Comparison of ENCODE assay signal across 8 mouse cellular contexts in the genomic region with DNA sequence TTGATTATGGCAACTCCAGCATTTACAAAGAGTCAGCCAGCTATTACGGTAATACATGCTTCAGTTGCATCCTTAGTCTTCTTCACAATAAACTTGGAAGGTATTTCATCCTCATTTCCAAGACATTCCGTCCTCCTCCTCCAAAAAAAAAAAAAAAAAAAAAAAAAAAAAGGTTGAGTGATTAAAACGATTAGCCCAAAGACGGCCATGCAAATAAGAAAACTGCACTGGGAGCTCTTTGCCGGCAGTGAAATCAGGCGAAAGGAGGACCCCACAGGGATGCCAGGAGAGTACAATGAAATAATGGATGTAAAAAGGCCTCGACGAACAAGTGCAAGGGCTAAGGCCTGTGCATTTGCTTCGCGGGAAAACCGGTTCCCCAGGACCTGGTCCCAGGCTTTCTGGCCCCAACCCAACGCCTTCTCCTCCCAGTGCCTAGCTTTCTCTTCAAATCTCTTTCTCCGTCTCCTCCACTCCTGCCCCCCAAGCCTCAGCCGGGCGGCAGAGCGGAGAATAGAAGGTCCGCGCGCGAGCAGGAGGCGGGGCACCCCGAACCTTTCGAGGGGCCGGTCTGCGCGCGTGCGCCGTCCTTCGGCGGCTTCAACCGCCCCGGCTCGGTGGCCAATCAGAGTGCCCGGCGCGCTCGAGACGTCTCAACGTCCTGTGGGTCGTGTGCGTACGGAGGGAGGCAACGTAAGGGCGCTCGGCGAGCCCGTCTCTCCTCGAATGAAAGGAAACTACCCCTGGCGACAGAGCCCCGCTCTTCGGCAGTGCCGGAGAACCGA. TPM values are rescaled to one million over a fixed set of nuclear protein-coding genes. Genes with fewer than 3 reads are reported as not detected.
DNase-seq lines count a peak whose midpoint lies in the region; ATAC-seq lines count a peak whose summit lies in the region.

A gene (plus strand): TSS at position 680 of the 785 bp plus-strand sequence.

- H3K9ac ChIP-seq in hindbrain, embryonic 13.5 days: peak within 1 kb of the TSS; percentile 85

- no peaks in the 10 kb centered on the region for H3K27me3 ChIP-seq in hindbrain, embryonic 13.5 days

- DNase-seq in NIH3T3 (ENCODE audit: low read depth): peak; percentile 94
- DNase-seq in cerebellum, postnatal 10 days: peak; percentile 92 to 96
- DNase-seq in frontal cortex, postnatal 14 days (ENCODE audit: low spot score in 2 of 2): peak; percentile 82 to 85
- peak; percentile 86 to 90 for DNase-seq in layer of hippocampus, postnatal 36 days
- peak; percentile 92 for DNase-seq in lung, postnatal 36 days
- DNase-seq in retina, postnatal 1 day: peak; percentile 95
- peak; percentile 60 to 77 for DNase-seq in urinary bladder, adult 18-20 months (ENCODE audit: low spot score in 2 of 2)

- WGBS in hindbrain, embryonic 13.5 days: 17% methylated on average over 53 of the region's 54 CpGs

- H3K4me1 ChIP-seq in hindbrain, embryonic 13.5 days (replicated peaks): no peaks in the 10 kb centered on the region

- H3K4me2 ChIP-seq in hindbrain, embryonic 13.5 days: peak within 1 kb of the TSS; percentile 55

- no peaks in the 10 kb centered on the region for H3K9me3 ChIP-seq in hindbrain, embryonic 13.5 days

- ATAC-seq in hindbrain, embryonic 13.5 days (ENCODE audit: low FRiP score): peak; percentile 99

- H3K27ac ChIP-seq in hindbrain, embryonic 13.5 days: peak within 1 kb of the TSS; percentile 97

- no peaks in the 10 kb centered on the region for H3K36me3 ChIP-seq in hindbrain, embryonic 13.5 days

- peak within 1 kb of the TSS; percentile 60 for H3K4me3 ChIP-seq in hindbrain, embryonic 13.5 days

RNA-seq across cellular contexts. Expression of the gene that starts here (rescaled TPM):
- 75.4 and 77.8 TPM in 2 replicates for polyA plus RNA-seq in hindbrain, embryonic 13.5 days (2015; fragmentation: Nextera tagmentation; extraction: Ambion mirVana)
- total RNA-seq in layer of hippocampus, postnatal 36 days (2021): 10 to 100 TPM; 21.5 to 22.4 TPM

Comparison
In these comparisons a context has a peak if more than half of its experiments do, and no peak if none do; other contexts are left out.
1. Peak in every context shown above with its lines: DNase-seq, ATAC-seq, H3K4me3 ChIP-seq and H3K27ac ChIP-seq.